Mouse (Mus musculus): ENCODE results near the gene Prpf8.
"Not testable (repeated sequence)": the region's sequence is repeated elsewhere in the genome, so short reads cannot be mapped to it uniquely, and the experiment has no call there.

Gene Prpf8

GRCm38 (mm10) chr11:75486601-75487285, at the start of gene Prpf8:
Gene Prpf8 (plus strand): TSS chr11:75486816.
- peak; percentile 99 for DNase-seq (ENCODE audit: low spot score)

- no peak for DNase-seq (ENCODE audit: low spot score)
Measured at GRCm38 (mm10) chr11:75438194-75438593, 48.4 kb upstream of the Prpf8 start.

DNA sequence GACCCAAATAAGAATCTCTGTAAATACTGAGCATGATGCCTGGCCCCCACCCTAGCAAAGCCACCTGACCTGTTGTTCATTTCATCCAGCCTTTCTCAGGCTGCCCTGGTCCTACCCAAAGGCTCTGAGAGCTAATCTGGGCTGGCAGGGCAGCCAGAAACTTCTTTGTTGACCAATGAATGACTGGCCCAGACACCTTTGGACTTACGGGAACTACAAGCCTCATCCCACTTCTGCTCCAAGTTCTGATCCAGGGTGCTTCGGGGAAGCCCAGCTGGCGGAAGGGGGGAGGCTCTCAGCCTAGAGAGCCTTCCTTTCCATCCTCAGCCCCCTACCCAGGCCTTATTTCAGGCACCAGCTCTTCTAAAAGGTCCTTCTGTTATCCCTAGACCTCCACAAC, 47.8 kb upstream of the Prpf8 start:
- no peak for DNase-seq (ENCODE audit: low spot score)

GRCm38 (mm10) chr11:75439363-75439762, 47.3 kb upstream of the Prpf8 start, which contains the start of gene Serpinf2:
Gene Serpinf2 (minus strand): TSS chr11:75439591.
- DNase-seq (ENCODE audit: low spot score) = no peak

DNA sequence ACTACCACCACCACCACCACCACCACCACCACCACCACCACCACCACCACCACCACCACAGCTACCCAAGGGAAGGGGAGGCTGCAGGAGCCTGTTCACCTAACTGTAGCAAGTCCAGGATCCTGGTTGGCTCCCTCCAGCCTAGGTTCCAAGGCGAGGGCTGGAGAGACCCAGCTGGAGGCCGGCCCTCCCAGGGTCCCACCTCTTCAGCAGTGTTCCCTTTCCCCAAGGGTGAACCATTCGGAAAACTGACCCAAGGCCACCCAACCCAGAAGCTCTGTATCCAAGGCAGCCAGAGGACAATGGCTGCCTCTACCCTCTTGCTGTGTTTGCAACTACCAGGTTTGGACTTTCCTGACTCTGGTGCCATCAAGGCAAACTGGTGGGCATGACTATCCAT, 46.7 kb upstream of the Prpf8 start:
- DNase-seq (ENCODE audit: low spot score) = no peak

DNA sequence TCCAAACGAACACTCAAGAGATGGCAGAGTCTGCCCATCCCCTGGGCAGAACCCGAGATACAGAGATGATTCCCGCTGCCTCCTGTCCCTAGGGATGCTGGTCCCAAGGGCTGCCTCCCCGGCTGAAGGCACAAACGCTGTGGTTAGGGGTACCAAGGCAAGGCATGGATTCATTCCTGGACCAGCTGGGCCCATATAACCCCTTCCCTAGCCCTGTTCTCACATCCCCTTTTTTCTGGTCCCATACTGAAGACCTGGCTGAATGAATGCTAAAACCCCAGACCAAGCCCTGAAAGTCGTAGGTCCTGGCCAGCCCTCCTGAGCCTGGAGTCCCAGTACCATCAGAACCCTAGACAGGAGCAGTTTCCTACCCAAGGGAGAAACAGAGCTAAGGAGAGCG, 45.6 kb upstream of the Prpf8 start:
- no peak for DNase-seq (ENCODE audit: low spot score)

DNA sequence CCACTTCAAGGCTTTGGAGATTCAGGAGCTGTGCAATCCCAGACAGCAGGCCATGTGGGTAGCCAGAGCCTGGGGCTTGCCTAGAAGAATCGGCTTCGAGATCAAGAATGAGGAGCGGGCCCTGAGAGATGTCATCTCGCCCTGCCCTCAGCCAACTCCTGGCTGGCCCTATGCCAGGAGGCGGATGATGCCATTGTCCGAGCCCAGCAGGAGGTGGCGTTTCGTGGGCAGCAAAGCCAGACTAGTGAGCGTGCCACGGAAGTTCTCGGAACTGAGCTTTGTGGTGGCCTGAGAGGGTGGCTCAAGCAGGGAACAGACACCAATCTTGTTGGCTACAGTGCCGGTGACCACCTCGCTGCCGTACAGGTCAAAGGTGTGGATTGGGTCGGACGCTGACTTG, 45.0 kb upstream of the Prpf8 start:
- no peak for DNase-seq (ENCODE audit: low spot score)

GRCm38 (mm10) chr11:75443711-75444110, 42.9 kb upstream of the Prpf8 start:
- peak; percentile 28 for DNase-seq (ENCODE audit: low spot score)

DNA sequence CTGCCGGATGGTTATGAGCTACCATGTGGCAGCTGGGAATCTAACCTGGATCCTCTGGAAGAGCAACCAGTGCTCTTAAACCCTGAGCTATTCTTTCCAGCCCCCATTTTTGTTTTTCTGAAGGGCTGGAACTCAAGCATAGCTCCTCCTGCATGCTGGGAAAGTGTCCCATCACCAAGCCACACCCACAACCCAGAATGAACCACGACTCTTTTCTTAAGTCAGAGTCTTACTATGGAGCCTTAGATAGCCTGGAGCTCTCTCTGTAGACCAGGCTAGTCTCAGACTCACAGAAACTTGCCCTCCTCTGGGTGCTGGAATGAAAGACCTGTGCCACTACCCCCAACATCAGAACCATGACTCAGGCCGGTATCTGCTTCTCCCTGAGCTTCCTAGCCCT, 38.0 kb upstream of the Prpf8 start:
- no peak for DNase-seq (ENCODE audit: low spot score)

DNA sequence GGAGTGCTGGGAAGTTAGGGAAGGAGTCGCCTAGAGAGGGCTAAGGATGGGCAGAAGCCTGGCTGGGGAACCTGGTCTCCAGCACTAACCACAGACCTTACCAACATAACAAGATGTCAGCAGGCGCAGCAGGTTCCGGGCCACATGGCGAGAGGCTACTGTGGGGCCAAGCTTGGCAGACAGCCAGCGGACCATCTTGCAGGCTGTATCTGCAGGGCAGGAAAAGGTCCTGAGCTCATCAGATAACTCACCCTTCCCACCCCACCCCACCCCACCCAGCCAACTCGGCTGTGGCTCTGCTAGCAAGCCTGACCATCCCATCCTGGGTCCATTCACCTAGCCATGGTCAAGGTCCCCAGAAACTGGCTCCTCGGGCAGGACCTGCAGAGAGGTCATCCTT, 36.9 kb upstream of the Prpf8 start:
- DNase-seq (ENCODE audit: low spot score) = no peak

DNA sequence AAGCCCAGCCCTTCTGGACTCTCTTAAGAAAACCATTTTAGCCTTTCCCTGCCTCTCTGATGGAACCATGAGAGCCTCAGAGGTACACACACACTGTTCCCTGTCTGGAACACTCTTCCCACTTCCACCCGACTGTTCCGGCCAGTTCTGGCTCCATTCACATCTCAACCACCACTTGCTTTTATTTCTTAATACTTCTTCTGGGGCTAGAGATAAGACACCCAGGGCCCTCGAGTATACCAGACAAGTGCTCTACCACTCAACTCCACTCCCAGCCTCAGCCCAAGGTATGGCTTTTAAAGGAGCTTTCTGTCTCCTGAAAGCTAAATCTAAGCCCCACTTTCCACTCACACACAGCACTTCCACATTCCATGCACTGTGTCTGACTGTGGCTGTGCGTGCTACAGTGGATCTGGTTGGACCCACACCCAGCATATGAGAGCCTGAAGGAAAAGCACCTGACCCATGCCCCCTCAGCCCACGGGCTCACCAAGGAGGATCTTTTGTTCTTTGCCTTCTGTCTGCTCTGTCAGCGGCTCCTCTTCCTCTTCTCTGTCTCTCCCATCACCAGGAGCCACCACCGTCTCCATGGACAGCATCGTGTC, 36.2 kb upstream of the Prpf8 start:
- DNase-seq (ENCODE audit: low spot score) = no peak

DNA sequence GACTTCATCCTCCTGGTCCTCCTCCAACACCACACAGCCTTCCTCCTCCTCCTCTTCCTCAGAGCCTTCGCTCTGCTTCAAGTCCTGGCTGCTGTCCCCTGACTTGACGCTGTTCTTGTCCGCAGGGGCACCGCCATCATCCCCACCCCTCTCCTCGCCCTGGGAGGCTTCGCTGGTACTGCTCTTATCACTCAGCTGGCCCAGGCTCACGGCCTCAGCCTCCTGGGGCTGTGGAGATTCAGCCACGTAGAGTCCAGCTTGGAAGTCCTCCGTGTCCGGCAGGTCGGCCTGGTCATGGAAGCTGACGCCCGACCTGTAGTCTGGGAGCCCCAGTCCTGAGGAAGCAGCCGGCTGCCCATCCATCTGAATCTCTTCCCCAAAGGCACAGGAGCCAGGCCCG, 35.7 kb upstream of the Prpf8 start:
- no peak for DNase-seq (ENCODE audit: low spot score)

DNA sequence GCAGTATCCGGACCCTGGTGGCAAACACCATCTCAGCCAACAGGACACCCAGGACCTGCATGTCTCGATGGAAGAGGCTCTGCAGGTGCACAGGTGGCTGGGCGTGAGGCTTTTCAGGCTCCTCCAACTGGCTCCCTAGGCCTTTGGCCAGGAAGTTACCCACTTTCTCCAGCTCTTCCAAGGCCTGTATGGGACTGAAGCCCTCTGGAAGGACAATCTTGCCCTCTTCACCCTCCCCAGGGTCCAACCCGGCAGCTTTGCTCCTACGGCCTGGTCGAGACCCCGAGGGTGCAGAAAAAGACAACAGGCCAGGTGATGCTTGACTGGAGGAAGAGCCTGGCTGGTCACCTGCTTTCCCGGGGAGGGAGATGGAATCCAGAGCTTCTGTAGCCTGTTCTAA, 34.5 kb upstream of the Prpf8 start:
- DNase-seq (ENCODE audit: low spot score) = no peak

DNA sequence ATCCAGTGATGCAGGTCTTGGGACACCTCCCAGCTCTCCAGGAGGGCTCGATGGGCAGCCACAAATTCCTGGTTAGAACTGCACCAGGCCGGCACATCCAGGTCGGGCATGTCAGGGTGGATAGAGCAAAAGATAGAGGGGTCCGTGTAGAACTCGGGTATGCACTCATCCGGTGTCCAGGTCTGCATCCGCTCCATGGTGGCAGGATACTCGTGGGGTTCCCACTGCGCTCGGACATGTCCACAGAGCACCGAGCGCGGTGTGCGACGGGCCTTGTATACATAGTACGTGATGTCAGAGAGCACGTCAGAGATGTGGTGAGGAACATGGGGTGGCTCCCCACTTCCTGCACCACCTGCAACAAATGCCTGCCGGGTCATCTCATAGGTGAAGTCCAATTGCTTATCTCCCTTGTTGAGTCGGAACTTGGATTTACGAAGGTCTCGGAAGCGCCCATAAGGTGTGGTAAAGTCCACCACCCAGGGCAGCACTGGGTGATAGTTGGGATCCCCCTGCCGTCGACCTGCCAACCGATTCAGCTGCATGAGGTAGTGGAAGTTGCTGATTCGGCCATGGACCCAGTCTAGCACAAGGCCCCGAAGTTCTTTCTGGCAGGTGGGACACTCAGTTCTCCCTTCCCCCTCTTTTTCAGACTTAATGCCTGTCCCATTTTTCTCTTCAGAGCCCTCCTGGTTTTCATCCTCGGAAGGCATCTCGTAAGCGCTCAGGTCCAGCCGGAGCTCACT, 33.6 kb upstream of the Prpf8 start:
- no peak for DNase-seq (ENCODE audit: low spot score)

- peak; percentile 96 for DNase-seq (ENCODE audit: low spot score)
Measured at GRCm38 (mm10) chr11:75453991-75454930, 32.4 kb upstream of the Prpf8 start, which contains the start of gene Wdr81. Gene Wdr81 (minus strand): TSS chr11:75454717.

DNA sequence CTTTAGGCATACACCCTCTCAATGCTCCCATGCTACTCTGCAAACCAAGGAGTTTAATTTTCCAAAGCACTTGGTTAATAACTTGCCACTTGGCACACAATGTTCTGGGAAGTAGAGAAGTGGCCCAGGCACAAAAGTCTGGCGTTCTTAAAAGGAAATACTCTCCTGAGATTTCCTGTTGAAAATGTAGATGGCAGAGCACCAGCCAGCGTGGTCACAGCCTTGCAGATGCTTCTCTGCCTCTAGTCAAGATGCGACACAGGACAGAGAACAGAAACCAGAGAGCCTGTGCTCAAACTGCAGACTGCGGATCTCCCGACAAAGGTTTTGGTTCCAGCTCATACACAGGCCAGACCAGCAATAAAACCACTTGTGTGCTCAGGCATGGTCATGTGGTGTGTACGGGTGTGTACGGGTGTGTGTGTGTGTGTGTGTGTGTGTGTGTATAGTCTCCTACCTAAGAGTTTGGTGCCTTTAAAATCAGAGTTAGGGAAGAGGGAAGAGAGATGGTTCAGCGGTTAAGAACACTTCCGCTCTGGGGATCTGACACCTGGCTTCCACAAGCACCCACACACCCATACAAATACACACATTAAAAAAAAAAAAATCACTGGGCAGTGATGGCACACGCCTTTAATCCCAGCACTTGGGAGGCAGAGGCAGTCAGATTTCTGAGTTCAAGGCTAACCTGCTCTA, 31.4 kb upstream of the Prpf8 start:
- DNase-seq (ENCODE audit: low spot score) = no peak

GRCm38 (mm10) chr11:75455971-75456370, 30.6 kb upstream of the Prpf8 start:
- not testable (repeated sequence) for DNase-seq (ENCODE audit: low spot score)

DNA sequence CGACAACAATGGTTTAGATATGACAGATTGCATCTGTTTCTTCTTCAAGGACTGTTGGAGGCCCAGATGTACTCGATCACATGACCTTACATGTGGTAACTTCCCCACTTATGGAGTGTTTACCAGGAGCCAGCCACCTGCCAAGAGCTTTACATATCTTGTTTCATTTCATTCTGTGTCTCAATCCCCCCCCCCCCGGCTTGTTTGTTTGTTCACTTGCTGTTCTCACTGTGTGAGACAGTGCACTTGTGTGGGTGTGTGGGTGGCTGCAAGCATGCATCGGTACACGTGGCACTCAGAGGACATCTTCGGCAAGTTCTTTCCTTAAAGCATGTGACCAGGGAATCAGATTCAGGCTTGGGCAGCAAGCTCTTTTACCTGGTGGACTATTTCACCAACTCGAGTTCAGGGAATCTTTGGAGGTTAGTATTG, 30.2 kb upstream of the Prpf8 start:
- DNase-seq (ENCODE audit: low spot score) = no peak

DNA sequence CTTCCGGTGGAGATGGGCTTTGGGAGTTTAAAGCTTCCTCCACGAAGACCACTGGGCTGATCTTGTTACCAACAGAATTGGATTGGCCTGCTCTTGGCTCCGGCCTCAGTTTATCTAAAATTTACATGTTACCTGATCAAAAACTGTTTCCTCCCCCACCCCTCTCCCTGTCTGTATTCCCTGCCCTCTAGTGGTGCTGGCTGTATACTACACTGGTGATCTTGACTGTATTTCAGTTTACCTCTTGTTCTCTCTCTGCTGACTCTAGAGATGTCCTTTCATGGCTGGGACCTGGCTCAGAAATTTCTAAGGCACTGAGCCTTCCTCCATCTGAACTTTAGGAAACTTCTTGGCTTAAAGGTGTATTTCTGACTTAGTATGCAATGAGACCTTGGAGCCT, 28.4 kb upstream of the Prpf8 start:
- DNase-seq (ENCODE audit: low spot score) = peak; percentile 73

- DNase-seq (ENCODE audit: low spot score) = no peak
Measured at GRCm38 (mm10) chr11:75458628-75459041, 28.0 kb upstream of the Prpf8 start.

GRCm38 (mm10) chr11:75459141-75459711, 27.4 kb upstream of the Prpf8 start:
- DNase-seq (ENCODE audit: low spot score) = no peak
